Mouse (Mus musculus) gastrocnemius, adult 2 months (tissue): ENCODE measurements around the gene Smndc1. TPM values are rescaled to one million over a fixed set of nuclear protein-coding genes. Genes with fewer than 3 reads are reported as not detected.
"Not testable (repeated sequence)": the region's sequence is repeated elsewhere in the genome, so short reads cannot be mapped to it uniquely, and the experiment has no call there.

Source experiments
- DNase-seq: peaks from one replicate; pipeline ENCODE4 v3.0.0; 2022
- H3K27ac ChIP-seq: fragments of 200-600 bp; 2 replicates; pipeline ENCODE4 v1.8.1; 2022; ENCODE audit warnings: mild to moderate bottlenecking
- H3K4me3 ChIP-seq: fragments of 200-600 bp; 2 replicates; pipeline ENCODE4 v1.8.1; 2022; ENCODE audit warnings: mild to moderate bottlenecking, moderate library complexity
- CTCF ChIP-seq: fragments of 200-600 bp; IDR thresholded peaks from 2 replicates; pipeline ENCODE4 v1.8.1; 2022; ENCODE audit warnings: antibody characterized with exemption, mild to moderate bottlenecking, moderate library complexity
- intact Hi-C: fragments of 180-260 bp; cut with DNase I; formaldehyde crosslinking; loops from one replicate; pipeline ENCODE4 v1.15.1; 2025
- total RNA-seq, 2 experiments: library from RNA; stranded (reverse); gene quantifications; 2 replicates each; pipeline ENCODE4 v1.2.3; 2021

Gene Smndc1
- total RNA-seq, 2 experiments from 2014 or later = 28.1 to 30.7 TPM

DNA sequence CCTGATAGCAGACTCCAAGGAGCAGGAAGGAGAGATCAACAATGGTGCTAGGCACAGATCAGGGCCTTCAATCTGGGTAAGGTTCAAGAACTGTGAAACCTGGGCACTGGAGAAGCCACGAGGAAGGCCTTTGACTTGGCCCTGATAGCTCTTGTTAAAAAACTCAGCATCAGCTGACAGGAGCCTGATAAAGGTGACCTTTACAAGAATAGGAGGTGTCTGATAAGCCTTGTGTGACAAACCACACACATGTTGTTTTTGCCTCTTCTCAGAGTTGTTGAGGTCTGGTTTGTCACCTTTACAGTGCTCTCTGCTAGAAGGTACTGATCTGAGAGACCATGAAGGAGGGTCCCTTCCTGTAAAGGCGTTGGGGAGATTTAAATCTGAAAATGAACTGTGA is 17.0 kb upstream of the Smndc1 start:
- intact Hi-C loops = no loop called here
- Histone ChIP-seq H3K4me3 (no peak overlapping the region), H3K27ac (no peak overlapping the region)
- TF ChIP-seq CTCF = no peak
- no peak for DNase-seq

DNA sequence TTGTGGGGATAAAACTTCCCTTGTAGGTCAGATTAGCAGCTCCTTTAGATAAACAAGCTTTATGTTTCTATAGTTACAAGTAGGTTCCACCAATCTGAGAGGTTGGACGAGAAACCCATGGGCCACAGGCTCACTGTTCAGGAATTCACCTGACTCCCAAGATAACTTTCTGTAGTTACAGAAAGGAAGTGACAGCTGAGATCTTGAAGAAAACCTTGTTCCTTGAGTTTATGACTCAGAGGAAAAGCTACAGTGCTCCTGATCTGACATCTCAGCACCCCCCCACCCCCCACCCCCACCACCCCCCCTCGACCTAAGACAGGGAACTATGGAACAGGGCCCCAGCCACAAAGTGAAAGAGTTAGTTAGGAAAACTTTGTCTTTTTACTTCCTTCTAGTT is 15.4 kb upstream of the Smndc1 start:
- no peak for TF ChIP-seq CTCF
- intact Hi-C loops = no loop called here
- H3K4me3 ChIP-seq = no peak overlapping the region
- no peak for DNase-seq
- no peak overlapping the region for H3K27ac ChIP-seq

DNA sequence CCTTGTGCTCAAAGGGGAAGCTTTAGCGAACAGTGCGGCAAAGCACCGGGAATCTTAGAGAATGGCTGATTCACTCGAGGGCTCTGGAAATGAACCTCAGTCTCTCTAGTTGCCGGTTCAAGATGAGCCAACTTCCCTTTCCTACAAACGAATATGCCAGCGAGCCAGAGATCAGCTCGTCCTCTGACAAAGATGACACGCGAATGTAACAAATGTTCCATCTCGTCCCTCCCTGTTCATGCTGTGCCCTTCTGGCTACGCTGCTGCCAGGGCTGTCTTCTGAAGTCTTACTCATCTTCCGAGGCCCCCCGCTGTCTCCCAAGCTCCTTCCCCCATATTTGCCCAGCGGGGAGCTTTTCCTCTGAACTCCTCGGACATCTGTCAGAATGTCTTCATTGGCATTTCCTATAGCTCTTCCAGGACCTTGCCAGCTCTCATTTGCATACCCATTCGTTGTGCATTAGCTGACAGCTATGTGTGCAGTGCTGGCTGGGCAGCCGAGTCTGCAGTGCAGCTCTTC is 14.5 kb upstream of the Smndc1 start:
- Histone ChIP-seq H3K4me3 (no peak overlapping the region), H3K27ac (no peak overlapping the region)
- intact Hi-C loops = no loop called here
- no peak for TF ChIP-seq CTCF
- no peak for DNase-seq

DNA sequence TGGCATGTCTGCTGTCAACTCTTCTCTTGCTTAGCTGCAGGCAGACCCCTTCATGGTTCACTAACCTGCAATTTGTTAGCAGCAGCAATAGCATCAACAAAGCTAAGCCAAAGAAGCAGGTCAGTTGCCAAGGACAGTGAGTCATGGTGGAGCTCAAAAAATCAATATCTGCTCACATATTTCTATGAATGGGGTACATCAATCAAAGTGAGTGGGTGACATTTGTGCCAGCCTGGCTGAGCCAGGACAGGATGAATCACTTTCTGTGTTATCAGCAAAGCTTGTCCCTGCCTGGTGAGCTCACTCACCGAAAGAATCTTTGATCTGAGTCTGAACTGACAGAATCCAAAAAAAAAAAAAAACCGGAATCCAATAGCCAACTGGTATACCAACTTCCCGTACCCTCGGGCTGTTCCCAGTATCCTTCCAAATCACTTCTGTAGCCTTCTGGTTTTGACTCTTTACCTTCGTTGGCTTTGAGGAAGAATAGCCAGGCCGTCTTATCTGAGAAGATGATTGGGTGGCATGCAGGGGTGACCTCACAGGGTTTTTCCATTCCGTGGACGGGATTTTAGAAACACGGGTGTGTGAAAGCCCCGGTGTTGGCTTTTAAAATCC is 13.9 kb upstream of the Smndc1 start:
- TF ChIP-seq CTCF = no peak
- Histone ChIP-seq H3K27ac (no peak overlapping the region), H3K4me3 (no peak overlapping the region)
- no peak for DNase-seq
- intact Hi-C loops = no loop called here

DNA sequence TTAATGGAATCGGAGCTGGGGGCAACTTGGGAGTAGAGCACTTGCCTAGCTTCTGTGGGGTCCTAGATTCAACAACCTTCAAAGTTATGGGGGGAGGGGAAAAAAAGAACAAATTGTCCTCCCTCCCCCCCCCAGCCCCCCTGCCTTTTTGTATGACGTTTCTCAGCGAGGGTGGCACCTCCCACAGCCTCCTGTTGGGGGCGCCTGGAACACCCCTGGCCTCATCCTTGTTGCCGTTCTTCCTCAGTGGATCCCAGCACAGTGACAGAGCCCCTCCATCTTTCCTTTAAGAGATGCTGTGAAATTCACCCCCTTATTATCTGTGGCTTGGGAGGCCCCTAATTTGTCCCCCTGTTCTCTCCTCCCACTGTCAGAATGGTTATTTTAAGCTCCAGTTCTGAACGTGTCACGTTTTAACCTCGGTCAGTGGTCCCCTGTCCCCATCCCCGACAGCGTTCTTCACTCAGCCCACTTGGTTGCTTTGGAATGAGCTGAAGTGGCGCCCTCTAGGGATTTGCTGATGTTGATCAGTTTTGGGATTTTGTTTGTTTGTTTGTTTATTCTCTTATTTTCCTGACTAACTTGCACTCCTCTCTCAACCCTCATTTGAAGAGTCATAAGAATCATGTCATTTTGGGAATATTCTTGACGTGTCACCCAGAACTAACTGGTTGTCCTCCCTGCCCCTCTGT is 12.5 kb upstream of the Smndc1 start:
- H3K4me3 ChIP-seq = no peak overlapping the region
- no peak overlapping the region for H3K27ac ChIP-seq
- DNase-seq = no peak
- intact Hi-C loops = no loop called here
- TF ChIP-seq CTCF = no peak; the same call in 1 of the 2 replicates

DNA sequence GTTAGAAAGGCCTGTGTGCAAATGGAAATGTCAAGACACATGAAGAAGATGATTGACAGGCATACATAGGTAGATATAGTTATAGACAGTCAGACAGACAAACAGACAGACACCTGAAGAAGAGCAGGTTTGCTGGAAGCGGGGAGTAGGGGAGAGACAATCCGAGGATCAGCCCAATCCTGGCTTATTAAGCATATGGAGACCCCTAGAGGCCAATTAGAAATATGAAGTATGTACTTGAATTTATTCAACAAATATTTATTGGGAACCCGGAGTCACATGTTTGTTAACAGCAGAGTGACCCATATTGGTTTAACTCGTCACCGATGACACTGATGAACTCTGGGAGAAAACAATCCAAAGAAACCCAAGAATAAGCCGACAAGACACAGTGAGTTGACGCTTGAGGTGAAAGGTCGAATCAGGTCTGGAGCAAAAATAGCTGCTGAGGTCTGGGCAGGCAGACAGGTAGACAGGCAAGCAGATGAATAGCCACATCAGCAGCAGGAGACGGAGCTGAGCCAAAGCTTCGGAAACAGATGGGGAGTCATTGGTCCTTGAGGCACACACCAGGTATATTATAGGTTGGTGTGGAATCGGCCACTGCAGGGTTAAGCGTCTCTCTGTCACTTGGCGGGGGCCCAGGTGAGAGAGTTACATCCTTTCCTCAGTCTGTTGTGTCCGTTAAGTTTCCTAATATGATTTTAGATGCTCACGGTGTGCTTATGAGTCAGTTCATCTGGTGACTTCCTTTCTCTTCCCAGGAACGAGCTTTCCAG is 10.1 kb upstream of the Smndc1 start:
- intact Hi-C loops = no loop called here
- Histone ChIP-seq H3K27ac (no peak overlapping the region), H3K4me3 (no peak overlapping the region)
- TF ChIP-seq CTCF = 0 out of 2 replicates have a peak, but pooled peaks have one; percentile 5
- no peak for DNase-seq

DNA sequence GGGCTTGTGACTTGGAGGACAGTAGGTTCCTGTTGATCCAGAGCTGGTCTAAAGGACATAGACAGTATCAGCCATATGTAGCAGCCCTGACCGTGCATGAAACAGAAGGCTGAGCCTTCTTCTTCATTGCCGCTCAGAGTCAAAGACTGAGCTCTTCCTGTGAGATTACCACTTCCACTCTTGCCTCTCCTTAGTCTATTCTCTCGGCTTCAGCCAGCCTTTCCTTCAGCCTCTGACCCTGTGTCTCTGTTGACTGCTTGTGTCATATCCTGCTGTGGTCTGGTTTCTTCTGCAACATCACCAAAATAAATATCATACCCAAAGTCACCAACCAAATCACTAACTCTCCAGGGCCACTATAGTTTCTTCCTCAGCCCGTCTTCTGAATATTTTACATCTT is 8.8 kb upstream of the Smndc1 start:
- Histone ChIP-seq H3K4me3 (no peak overlapping the region), H3K27ac (no peak overlapping the region)
- intact Hi-C loops = no loop called here
- no peak for TF ChIP-seq CTCF
- no peak for DNase-seq

DNA sequence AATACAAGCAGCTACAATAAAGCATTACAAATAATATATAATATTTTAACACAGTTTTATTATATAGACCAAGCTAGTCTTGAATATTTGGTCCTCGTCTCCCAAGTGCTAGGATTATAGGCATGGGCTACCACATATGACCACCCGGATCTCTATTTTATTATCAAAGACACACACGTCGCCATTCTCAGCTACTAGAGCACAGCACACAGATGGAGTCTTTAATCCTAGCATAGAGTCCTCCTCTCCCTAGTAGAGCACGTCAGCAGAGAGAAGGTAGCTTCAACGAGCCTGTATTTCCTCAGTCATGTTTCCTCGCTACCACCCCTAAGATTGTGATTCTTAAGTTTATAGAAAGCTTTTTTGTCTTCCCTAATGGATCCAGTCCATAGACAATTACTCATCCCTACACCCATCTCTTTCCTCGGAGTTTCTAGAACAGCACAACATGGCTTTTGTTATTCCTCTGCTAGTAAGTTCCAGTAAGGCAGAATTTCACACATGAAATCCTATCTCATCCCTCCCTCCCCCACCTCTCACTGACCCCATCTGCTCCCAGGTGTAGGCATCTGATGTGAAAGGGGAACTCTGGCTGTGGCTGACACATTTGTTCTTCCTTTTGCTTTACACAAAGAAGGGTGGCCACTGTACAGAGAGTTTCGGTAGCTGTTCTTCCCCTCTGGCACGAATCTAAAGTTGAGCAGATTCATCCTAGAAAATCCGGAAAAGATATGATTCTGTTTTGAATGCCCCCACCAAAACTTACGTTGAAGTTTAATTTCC is 7.3 kb upstream of the Smndc1 start:
- TF ChIP-seq CTCF = no peak
- intact Hi-C loops = no loop called here
- no peak overlapping the region for H3K4me3 ChIP-seq
- H3K27ac ChIP-seq = no peak overlapping the region
- no peak for DNase-seq

DNA sequence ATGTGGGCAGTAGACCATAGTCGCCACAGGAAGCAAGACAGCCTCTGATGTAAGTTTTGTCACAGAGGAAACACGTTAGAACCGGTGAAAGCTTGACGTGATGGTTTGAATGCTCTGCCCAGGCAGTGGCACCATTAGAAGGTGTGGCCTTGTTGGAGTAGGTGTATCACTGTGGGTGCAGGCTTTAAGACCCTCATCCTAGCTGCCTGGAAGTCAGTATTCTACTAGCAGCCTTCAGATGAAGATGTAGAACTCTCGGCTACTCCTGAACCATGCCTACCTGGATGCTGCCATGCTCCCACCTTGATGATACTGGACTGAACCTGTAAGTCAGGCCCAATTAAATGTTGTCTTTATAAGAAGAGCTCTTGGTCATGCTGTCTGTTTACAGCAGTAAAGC is 5.4 kb upstream of the Smndc1 start:
- intact Hi-C loops = loop anchor here (1.0 kb wide), 1 partner anchor 183 kb away; no protein-coding TSS in a partner anchor
- not testable (repeated sequence) for H3K4me3 ChIP-seq, DNase-seq, H3K27ac ChIP-seq

DNA sequence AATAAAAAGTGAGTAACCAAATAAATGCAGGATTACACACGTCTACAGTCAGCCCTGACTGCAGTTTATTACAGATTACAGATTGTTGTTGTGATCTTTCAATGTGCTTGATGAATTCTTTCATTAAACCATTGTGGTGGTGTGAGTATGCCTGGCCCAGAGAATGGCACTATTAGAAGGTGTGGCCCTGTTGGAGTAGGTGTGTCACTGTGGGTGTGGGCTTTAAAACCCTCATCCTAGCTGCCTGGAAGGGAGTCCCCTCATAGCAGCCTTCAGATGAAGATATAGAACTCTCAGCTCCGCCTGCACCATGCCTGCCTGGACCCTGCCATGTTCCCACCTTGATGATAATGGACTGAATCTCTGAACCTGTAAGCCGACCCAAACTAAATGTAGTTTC is 4.6 kb upstream of the Smndc1 start:
- intact Hi-C loops = loop anchor here (1.0 to 5.0 kb wide), 2 partner anchors 184 to 547 kb away; partner anchors contain the start of genes Bbip1 and Shoc2
- H3K27ac ChIP-seq, H3K4me3 ChIP-seq, DNase-seq: not testable (repeated sequence)

DNA sequence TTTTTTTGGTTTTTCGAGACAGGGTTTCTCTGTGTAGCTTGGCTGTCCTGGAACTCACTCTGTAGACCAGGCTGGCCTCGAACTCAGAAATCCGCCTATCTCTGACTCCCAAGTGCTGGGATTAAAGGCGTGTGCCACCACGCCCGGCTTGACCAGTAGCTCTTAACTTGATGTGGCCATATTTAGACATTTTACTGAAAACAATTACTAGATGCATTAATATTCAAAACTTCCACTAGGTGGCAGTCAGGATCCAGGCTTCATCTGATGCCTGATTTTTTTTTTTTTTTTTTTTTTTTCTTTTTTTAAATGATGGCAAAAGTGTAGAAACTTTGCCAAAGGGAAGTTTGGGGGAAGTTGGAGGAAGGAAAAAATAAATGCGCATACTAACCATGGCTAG is 4.2 kb upstream of the Smndc1 start:
- TF ChIP-seq CTCF = peak; percentile 79

DNA sequence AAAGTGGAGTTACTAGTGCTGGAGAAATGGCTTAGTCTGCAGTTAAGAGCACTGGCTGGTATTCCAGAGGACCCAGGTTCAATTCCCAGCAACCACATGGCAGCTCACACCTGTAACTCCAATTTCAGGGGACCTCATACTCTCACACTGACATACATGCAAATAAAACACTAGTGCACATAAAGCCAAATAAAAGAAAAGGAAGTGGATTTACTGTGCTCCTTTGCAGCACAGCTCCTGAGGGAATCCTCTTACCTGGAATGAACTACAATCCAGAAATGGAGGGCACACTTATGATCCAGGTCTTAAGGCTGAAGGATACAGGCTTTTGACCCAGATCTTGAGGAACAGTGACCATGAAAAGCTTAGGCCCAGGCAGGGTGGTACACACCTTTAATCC is 3.3 kb upstream of the Smndc1 start:
- Histone ChIP-seq H3K4me3 (no peak overlapping the region), H3K27ac (no peak overlapping the region)
- intact Hi-C loops = loop anchor here (5.0 kb wide), 1 partner anchor 549 kb away; the partner anchor contains the start of genes Bbip1 and Shoc2
- DNase-seq = no peak
- no peak for TF ChIP-seq CTCF

More for the DNA sequence above, 4.2 kb upstream of the Smndc1 start:
- H3K4me3 ChIP-seq = peak overlapping the region; percentile 40; the same call in 1 of the 2 replicates
- H3K27ac ChIP-seq = peak overlapping the region; percentile 28; the same call in 1 of the 2 replicates
- intact Hi-C loops = loop anchor here (5.0 kb wide), 1 partner anchor 548 kb away; the partner anchor contains the start of genes Bbip1 and Shoc2
- no peak for DNase-seq
